Mouse (Mus musculus) kidney, adult 9 months (tissue): ENCODE measurements around the gene Atp13a1.

Source experiments
- DNase-seq: peaks from one replicate; pipeline ENCODE4 v3.0.0; 2022

Atp13a1 gene

GRCm38 (mm10) chr8:69801796-69802195 is 10.8 kb downstream of the Atp13a1 start:
- no peak for DNase-seq

GRCm38 (mm10) chr8:69802216-69802615 is 11.3 kb downstream of the Atp13a1 start:
- no peak for DNase-seq

- no peak for DNase-seq
These were observed 12.4 kb downstream of the Atp13a1 start for GRCm38 (mm10) chr8:69803366-69803765.

- DNase-seq: no peak
These were observed 13.6 kb downstream of the Atp13a1 start for GRCm38 (mm10) chr8:69804537-69804936.

GRCm38 (mm10) chr8:69805086-69805485 is 14.1 kb downstream of the Atp13a1 start:
- no peak for DNase-seq

- DNase-seq: no peak
These were observed 14.5 kb downstream of the Atp13a1 start for GRCm38 (mm10) chr8:69805491-69805890.

- no peak for DNase-seq
These were observed 16.3 kb downstream of the Atp13a1 start for GRCm38 (mm10) chr8:69807236-69807635.

- DNase-seq: peak; percentile 85
These were observed 17.3 kb downstream of the Atp13a1 start, which contains the start of gene Gmip for GRCm38 (mm10) chr8:69808094-69808863. Gene Gmip (plus strand): TSS chr8:69808679.

GRCm38 (mm10) chr8:69808864-69809403 is 18.0 kb downstream of the Atp13a1 start:
- DNase-seq: no peak

- DNase-seq: no peak
These were observed 18.9 kb downstream of the Atp13a1 start for GRCm38 (mm10) chr8:69809820-69810219.

GRCm38 (mm10) chr8:69814881-69815280 is 23.9 kb downstream of the Atp13a1 start:
- DNase-seq: no peak

- DNase-seq: peak; percentile 49
These were observed 24.4 kb downstream of the Atp13a1 start for GRCm38 (mm10) chr8:69815396-69815795.

GRCm38 (mm10) chr8:69820466-69820865 is 29.5 kb downstream of the Atp13a1 start:
- peak; percentile 90 for DNase-seq

GRCm38 (mm10) chr8:69821971-69822385 is 31.0 kb downstream of the Atp13a1 start:
- DNase-seq: peak; percentile 45

GRCm38 (mm10) chr8:69822386-69823191 is 31.6 kb downstream of the Atp13a1 start, which contains the start of gene Lpar2:
Gene Lpar2 (plus strand): TSS chr8:69822429.
- peak; percentile 79 for DNase-seq

- peak; percentile 67 for DNase-seq
These were observed 35.4 kb downstream of the Atp13a1 start for GRCm38 (mm10) chr8:69826371-69826770.

- DNase-seq: peak; percentile 79
These were observed 41.4 kb downstream of the Atp13a1 start, which contains the start of gene Pbx4 for GRCm38 (mm10) chr8:69832298-69832853. Gene Pbx4 (plus strand): TSS chr8:69832491.

- DNase-seq: peak; percentile 78
These were observed 46.2 kb downstream of the Atp13a1 start for GRCm38 (mm10) chr8:69837057-69837682.

- DNase-seq: no peak
These were observed 56.5 kb downstream of the Atp13a1 start for GRCm38 (mm10) chr8:69847167-69848065.

- no peak for DNase-seq
These were observed 58.0 kb downstream of the Atp13a1 start for GRCm38 (mm10) chr8:69848951-69849350.

GRCm38 (mm10) chr8:69849899-69850298 is 58.9 kb downstream of the Atp13a1 start:
- DNase-seq: no peak
